9 mouse cellular contexts compared by ENCODE assay signal in genomic region chr14:54232811-54233558, GRCm38 (mm10). TPM values are rescaled to one million over a fixed set of nuclear protein-coding genes. Genes with fewer than 3 reads are reported as not detected.
DNase-seq lines count a peak whose midpoint lies in the region; ATAC-seq and TF ChIP-seq lines count a peak whose summit lies in the region.
"Had no signal": no experiment of that assay in that cellular context is flagged by ENCODE, and none has a peak within 500 bp of the region (broad histone marks: within the 10 kb centered on the region; RNA-seq: fewer than 3 reads in every experiment).

No protein-coding gene starts in this region.

- peak overlapping the region; percentile 3; the same call in 1 of the 2 replicates for H3K4me3 ChIP-seq in bone marrow macrophage, adult 2 months (ENCODE audit: insufficient read depth, low read length)
- H3K4me3 ChIP-seq in heart, postnatal 0 days (ENCODE audit: low read depth, low read length) = no peak overlapping the region
- peak overlapping the region; percentile 70 for H3K4me3 ChIP-seq in testis, adult 2 months (ENCODE audit: control insufficient read depth, low read depth, low read length)

- 20% methylated on average over 9 of the region's 9 CpGs for WGBS in heart, postnatal 0 days

- H3K27me3 ChIP-seq in heart, postnatal 0 days (ENCODE audit: control insufficient read depth, insufficient read depth, low read length) = no peaks in the 10 kb centered on the region
- H3K27me3 ChIP-seq in testis, adult 2 months (ENCODE audit: control insufficient read depth, insufficient read depth, low read length) = no peaks in the 10 kb centered on the region

- H3K9me3 ChIP-seq in heart, postnatal 0 days (replicated peaks; ENCODE audit: control insufficient read depth, low read length) = no peaks in the 10 kb centered on the region

- peaks cover 33% of the 10 kb centered on the region for H3K4me1 ChIP-seq in bone marrow macrophage, adult 2 months (ENCODE audit: control insufficient read depth, insufficient read depth, low read length)
- H3K4me1 ChIP-seq in heart, postnatal 0 days (ENCODE audit: control insufficient read depth, insufficient read depth) = peaks cover 27% of the 10 kb centered on the region
- H3K4me1 ChIP-seq in testis, adult 2 months (ENCODE audit: control insufficient read depth, insufficient read depth, low read length) = peaks cover 18% of the 10 kb centered on the region

- H3K27ac ChIP-seq in bone marrow macrophage, adult 2 months (ENCODE audit: insufficient read depth, low read depth, low read length) = peak overlapping the region; percentile 42; the same call in 1 of the 2 replicates
- H3K27ac ChIP-seq in heart, postnatal 0 days (ENCODE audit: low read depth) = peak overlapping the region; percentile 82
- no peak overlapping the region for H3K27ac ChIP-seq in testis, adult 2 months (ENCODE audit: control insufficient read depth, insufficient read depth, low read depth, low read length)

- peak overlapping the region; percentile 32 for H3K4me2 ChIP-seq in heart, postnatal 0 days (ENCODE audit: low read depth, low read length)

- TF ChIP-seq CTCF in bone marrow macrophage, adult 2 months (IDR thresholded peaks at IDR 0.05; ENCODE audit: low read depth, low read length) = no peak
- no peak for TF ChIP-seq CTCF in heart, postnatal 0 days (IDR thresholded peaks at IDR 0.05; ENCODE audit: low read depth)
- TF ChIP-seq CTCF in testis, adult 2 months (IDR thresholded peaks at IDR 0.05; ENCODE audit: control insufficient read depth, insufficient read depth, insufficient replicate concordance, low read depth, low read length) = no peak

- no peak for TF ChIP-seq POLR2A in bone marrow macrophage, adult 2 months (IDR thresholded peaks at IDR 0.05; ENCODE audit: borderline replicate concordance, low read depth, low read length)
- no peak for TF ChIP-seq POLR2A in testis, adult 2 months (IDR thresholded peaks at IDR 0.05; ENCODE audit: control insufficient read depth, low read depth, low read length)

- peak; percentile 62 for ATAC-seq in heart, postnatal 0 days (ENCODE audit: insufficient read depth, low read depth)
- ATAC-seq in megakaryocyte progenitor cell, adult 5-6 weeks (replicated peaks; ENCODE audit: poor library complexity) = peak; percentile 79

- peaks cover 4% of the 10 kb centered on the region; the same call in 1 of the 2 replicates for H3K36me3 ChIP-seq in heart, postnatal 0 days (replicated peaks; ENCODE audit: control insufficient read depth, insufficient read depth, low read length)
- H3K36me3 ChIP-seq in testis, adult 2 months (ENCODE audit: control insufficient read depth, insufficient read depth, low read length) = no peaks in the 10 kb centered on the region

- TF ChIP-seq EP300 in heart, postnatal 0 days (IDR thresholded peaks at IDR 0.05; ENCODE audit: low read depth) = peak; percentile 36; the same call in 1 of the 2 replicates

- DNase-seq in embryo, embryonic 11 days = peak; percentile 36
- no peak for DNase-seq in embryo, embryonic 9.5 days (ENCODE audit: extremely low spot score)
- peak; percentile 67 for DNase-seq in heart, postnatal 0 days (ENCODE audit: low spot score)
- DNase-seq in kidney, postnatal 14 days = peak; percentile 76
- no peak for DNase-seq in cerebellum, adult 9-11 months

- H3K9ac ChIP-seq in heart, postnatal 0 days (replicated peaks; ENCODE audit: low read depth, low read length) = 0 out of 2 replicates have a peak overlapping the region, but pooled peaks have one; percentile 2

RNA-seq across cellular contexts. Expression of gene Dad1, which starts 20.9 kb away (rescaled TPM):
- polyA plus RNA-seq in bone marrow macrophage, adult 2 months (2012; ENCODE audit: insufficient read depth, insufficient read length, missing spikeins) = 121 and 130 TPM in 2 replicates
- 267 and 313 TPM in 2 replicates for total RNA-seq in heart, postnatal 0 days (2014; rRNA removed; ENCODE audit: low replicate concordance)
- 389 and 395 TPM in 2 replicates for polyA plus RNA-seq in heart, postnatal 0 days (2015; fragmentation: Nextera tagmentation; extraction: Ambion mirVana)
- 228 and 315 TPM in 2 replicates for total RNA-seq in megakaryocyte progenitor cell, adult 5-6 weeks (2015)
- 125 and 135 TPM in 2 replicates for total RNA-seq in megakaryocyte progenitor cell, adult 5-6 weeks (2017)
- 625 and 632 TPM in 2 replicates for polyA plus RNA-seq in testis, adult 2 months (2012; rRNA removed)

RNA-seq across cellular contexts. Expression of gene Abhd4, which starts 21.0 kb away (rescaled TPM):
- polyA plus RNA-seq in bone marrow macrophage, adult 2 months (2012; ENCODE audit: insufficient read depth, insufficient read length, missing spikeins) = 75.4 and 82.0 TPM in 2 replicates
- total RNA-seq in heart, postnatal 0 days (2014; rRNA removed; ENCODE audit: low replicate concordance) = 192 and 229 TPM in 2 replicates
- polyA plus RNA-seq in heart, postnatal 0 days (2015; fragmentation: Nextera tagmentation; extraction: Ambion mirVana) = 99.9 and 103 TPM in 2 replicates
- 34.6 and 44.2 TPM in 2 replicates for total RNA-seq in megakaryocyte progenitor cell, adult 5-6 weeks (2015)
- total RNA-seq in megakaryocyte progenitor cell, adult 5-6 weeks (2017) = 20.4 and 33.1 TPM in 2 replicates
- 212 and 237 TPM in 2 replicates for polyA plus RNA-seq in testis, adult 2 months (2012; rRNA removed)

RNA-seq across cellular contexts. Expression of gene Olfr49, which starts 51.8 kb away (rescaled TPM):
- not detected in 2 replicates for polyA plus RNA-seq in bone marrow macrophage, adult 2 months (2012; ENCODE audit: insufficient read depth, insufficient read length, missing spikeins)
- not detected in 2 replicates for total RNA-seq in heart, postnatal 0 days (2014; rRNA removed; ENCODE audit: low replicate concordance)
- not detected in 2 replicates for polyA plus RNA-seq in heart, postnatal 0 days (2015; fragmentation: Nextera tagmentation; extraction: Ambion mirVana)
- not detected in 2 replicates for total RNA-seq in megakaryocyte progenitor cell, adult 5-6 weeks (2015)
- not detected in 2 replicates for total RNA-seq in megakaryocyte progenitor cell, adult 5-6 weeks (2017)
- not detected in 2 replicates for polyA plus RNA-seq in testis, adult 2 months (2012; rRNA removed)
- total RNA-seq: left cerebral cortex, postnatal 10 days had no signal

Comparison
In these comparisons a context has a peak if more than half of its experiments do, and no peak if none do; other contexts are left out.
1. DNase-seq: peak in embryo, embryonic 11 days (single experiment), heart, postnatal 0 days (single experiment) and kidney, postnatal 14 days (single experiment); none in embryo, embryonic 9.5 days (single experiment) and cerebellum, adult 9-11 months (single experiment).